Mouse (Mus musculus): ENCODE measurements around the gene Fzd4.

Fzd4 gene

GRCm38 (mm10) chr7:89427101-89427500 lies 22.9 kb downstream of the Fzd4 start:
- no peak for DNase-seq (ENCODE audit: low read depth)

- no peak for DNase-seq (ENCODE audit: low read depth)
These were observed 24.6 kb downstream of the Fzd4 start for GRCm38 (mm10) chr7:89428804-89429203.

- no peak for DNase-seq (ENCODE audit: low read depth)
These were observed 25.2 kb downstream of the Fzd4 start for GRCm38 (mm10) chr7:89429326-89429725.

- no peak for DNase-seq (ENCODE audit: low read depth)
These were observed 27.0 kb downstream of the Fzd4 start for GRCm38 (mm10) chr7:89431185-89431584.

GRCm38 (mm10) chr7:89433193-89433892 lies 29.2 kb downstream of the Fzd4 start:
- DNase-seq (ENCODE audit: low read depth), result no peak

- DNase-seq (ENCODE audit: low read depth), result no peak
These were observed 29.9 kb downstream of the Fzd4 start for GRCm38 (mm10) chr7:89433893-89434616.

- DNase-seq (ENCODE audit: low read depth), result no peak
These were observed 32.2 kb downstream of the Fzd4 start for GRCm38 (mm10) chr7:89436404-89436803.

GRCm38 (mm10) chr7:89437589-89437988 lies 33.4 kb downstream of the Fzd4 start:
- DNase-seq (ENCODE audit: low read depth), result peak; percentile 42

- DNase-seq (ENCODE audit: low read depth), result no peak
These were observed 37.1 kb downstream of the Fzd4 start for GRCm38 (mm10) chr7:89441291-89441690.

GRCm38 (mm10) chr7:89442242-89442641 lies 38.1 kb downstream of the Fzd4 start:
- DNase-seq (ENCODE audit: low read depth), result no peak

- no peak for DNase-seq (ENCODE audit: low read depth)
These were observed 41.0 kb downstream of the Fzd4 start for GRCm38 (mm10) chr7:89445137-89445536.

- DNase-seq (ENCODE audit: low read depth), result no peak
These were observed 46.2 kb downstream of the Fzd4 start for GRCm38 (mm10) chr7:89450312-89450711.

GRCm38 (mm10) chr7:89456380-89457076 lies 52.4 kb downstream of the Fzd4 start:
- DNase-seq (ENCODE audit: low read depth), result no peak

- DNase-seq (ENCODE audit: low read depth), result no peak
These were observed 55.5 kb downstream of the Fzd4 start for GRCm38 (mm10) chr7:89459691-89460090.

GRCm38 (mm10) chr7:89460911-89461310 lies 56.8 kb downstream of the Fzd4 start:
- no peak for DNase-seq (ENCODE audit: low read depth)

- no peak for DNase-seq (ENCODE audit: low read depth)
These were observed 57.2 kb downstream of the Fzd4 start for GRCm38 (mm10) chr7:89461351-89461750.

Data from c-Kit-positive CD71-negative TER-119-negative erythroid progenitor cells, embryonic 14.5 days (primary cell).